Mouse (Mus musculus): ENCODE measurements around the gene Aph1c. TPM values are rescaled to one million over a fixed set of nuclear protein-coding genes. Genes with fewer than 3 reads are reported as not detected.

Gene Aph1c
- 1.1 and 2.9 TPM in 2 replicates for polyA plus RNA-seq (2014; fragmentation: Nextera tagmentation; extraction: Ambion mirVana)

DNA sequence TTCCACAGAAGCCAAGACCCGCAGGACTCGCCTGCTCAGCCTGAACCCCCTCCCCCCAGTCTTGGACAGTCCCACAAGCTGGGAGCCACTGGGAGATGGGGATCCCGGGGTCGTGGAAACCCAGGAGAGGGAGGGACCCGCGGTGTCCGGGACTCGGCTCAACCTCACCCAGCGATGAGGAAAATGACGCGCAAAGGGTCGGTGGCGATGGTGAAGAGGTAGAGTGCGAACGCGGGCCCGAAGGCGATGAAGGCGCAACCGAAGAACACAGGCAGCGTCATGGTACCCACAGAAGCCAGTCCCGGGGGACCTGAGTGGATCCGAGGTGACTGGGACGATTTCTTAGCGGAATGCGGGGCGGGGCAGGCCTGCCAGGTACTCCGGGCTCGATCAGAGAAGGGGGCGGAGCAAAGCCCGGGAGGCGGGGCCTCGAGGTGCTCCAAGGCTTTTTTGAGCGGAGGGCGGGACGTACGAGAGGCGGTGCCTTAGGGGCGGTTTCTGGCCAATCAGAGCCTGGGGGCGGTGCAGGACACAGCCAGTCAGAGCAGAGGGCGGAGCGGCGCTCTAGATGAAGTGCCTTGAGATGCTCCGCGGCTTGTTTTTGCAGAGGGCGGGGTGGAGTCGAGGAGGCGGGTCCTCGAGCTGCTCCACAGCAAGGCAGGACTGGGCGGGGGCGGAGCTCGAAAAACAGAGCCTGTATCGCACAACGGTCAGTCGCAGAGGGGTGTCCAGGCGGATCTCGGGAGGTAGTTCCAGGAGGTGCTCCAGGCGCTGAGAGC lies at the start of gene Aph1c:
Gene Aph1c (minus strand): TSS at position 409 of the 779 bp plus-strand sequence.
- DNase-seq (ENCODE audit: low spot score): peak; percentile 99
- under 1% methylated on average over 57 of the region's 58 CpGs for WGBS

DNA sequence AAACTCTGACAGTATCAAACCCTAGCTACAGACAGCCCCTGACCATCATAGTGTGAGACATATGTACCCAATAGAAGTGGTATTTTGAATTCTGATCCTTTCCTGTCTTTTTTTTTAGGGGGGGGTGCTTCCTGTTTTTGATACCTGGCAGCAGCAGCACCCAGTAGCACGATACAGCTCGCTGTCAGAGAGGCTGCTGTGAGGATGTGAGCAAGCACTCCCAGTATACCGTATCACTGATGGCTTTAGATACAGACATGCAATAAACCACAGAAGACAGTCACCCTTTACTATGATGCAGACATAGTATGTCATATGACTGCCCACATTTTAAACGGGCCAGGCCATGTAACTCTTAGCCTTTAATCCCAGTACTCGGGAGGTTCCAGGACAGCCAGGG lies 49.0 kb upstream of the Aph1c start:
- Histone ChIP-seq H3K27me3 (ENCODE audit: control insufficient read depth, insufficient read depth, low read length) (no peaks in the 10 kb centered on the region), H3K4me1 (replicated peaks; ENCODE audit: control insufficient read depth, insufficient read depth, low read length) (peaks cover 7% of the 10 kb centered on the region; the same call in 1 of the 2 replicates), H3K27ac (ENCODE audit: low read depth, low read length) (no peak overlapping the region), H3K9ac (ENCODE audit: low read depth, low read length) (no peak overlapping the region), H3K36me3 (ENCODE audit: control insufficient read depth, insufficient read depth, low read length) (no peaks in the 10 kb centered on the region), H3K4me2 (replicated peaks; ENCODE audit: low read depth, low read length) (no peak overlapping the region), H3K9me3 (ENCODE audit: control insufficient read depth, low read length) (no peaks in the 10 kb centered on the region), H3K4me3 (ENCODE audit: low read depth, low read length) (no peak overlapping the region)
- no peak for DNase-seq (ENCODE audit: low spot score)
- ATAC-seq (ENCODE audit: low FRiP score): no peak
- 87% methylated on average over 5 of the region's 5 CpGs for WGBS

More for the DNA sequence above, at the start of gene Aph1c:
- H3K36me3 ChIP-seq (ENCODE audit: control insufficient read depth, insufficient read depth, low read length): no peaks in the 10 kb centered on the region
- peak within 1 kb of the TSS; percentile 55 for H3K9ac ChIP-seq (ENCODE audit: low read depth, low read length)
- H3K4me1 ChIP-seq (replicated peaks; ENCODE audit: control insufficient read depth, insufficient read depth, low read length): peaks cover 5% of the 10 kb centered on the region; the same call in 1 of the 2 replicates
- H3K27ac ChIP-seq (ENCODE audit: low read depth, low read length): 0 out of 2 replicates have a peak within 1 kb of the TSS, but pooled peaks have one; percentile 12
- peaks cover 7% of the 10 kb centered on the region; the same call in 1 of the 2 replicates for H3K27me3 ChIP-seq (ENCODE audit: control insufficient read depth, insufficient read depth, low read length)
- H3K4me3 ChIP-seq (ENCODE audit: low read depth, low read length): peak within 1 kb of the TSS; percentile 52
- peak within 1 kb of the TSS; percentile 94 for H3K4me2 ChIP-seq (replicated peaks; ENCODE audit: low read depth, low read length)
- ATAC-seq (ENCODE audit: low FRiP score): peak; percentile 100
- no peaks in the 10 kb centered on the region for H3K9me3 ChIP-seq (ENCODE audit: control insufficient read depth, low read length)

- ATAC-seq (ENCODE audit: low FRiP score) (no peak), DNase-seq (ENCODE audit: low spot score) (no peak)
- no peaks in the 10 kb centered on the region for H3K27me3 ChIP-seq (ENCODE audit: control insufficient read depth, insufficient read depth, low read length)
- no peak overlapping the region for H3K4me2 ChIP-seq (replicated peaks; ENCODE audit: low read depth, low read length)
- peaks cover 7% of the 10 kb centered on the region; the same call in 1 of the 2 replicates for H3K4me1 ChIP-seq (replicated peaks; ENCODE audit: control insufficient read depth, insufficient read depth, low read length)
- no peak overlapping the region for H3K9ac ChIP-seq (ENCODE audit: low read depth, low read length)
- no peak overlapping the region for H3K4me3 ChIP-seq (ENCODE audit: low read depth, low read length)
- 50% methylated on average over 8 of the region's 8 CpGs for WGBS
- no peaks in the 10 kb centered on the region for H3K9me3 ChIP-seq (ENCODE audit: control insufficient read depth, low read length)
- no peak overlapping the region for H3K27ac ChIP-seq (ENCODE audit: low read depth, low read length)
- H3K36me3 ChIP-seq (ENCODE audit: control insufficient read depth, insufficient read depth, low read length): no peaks in the 10 kb centered on the region
These were observed 47.9 kb upstream of the Aph1c start for GRCm38 (mm10) chr9:66882406-66882821.

DNA sequence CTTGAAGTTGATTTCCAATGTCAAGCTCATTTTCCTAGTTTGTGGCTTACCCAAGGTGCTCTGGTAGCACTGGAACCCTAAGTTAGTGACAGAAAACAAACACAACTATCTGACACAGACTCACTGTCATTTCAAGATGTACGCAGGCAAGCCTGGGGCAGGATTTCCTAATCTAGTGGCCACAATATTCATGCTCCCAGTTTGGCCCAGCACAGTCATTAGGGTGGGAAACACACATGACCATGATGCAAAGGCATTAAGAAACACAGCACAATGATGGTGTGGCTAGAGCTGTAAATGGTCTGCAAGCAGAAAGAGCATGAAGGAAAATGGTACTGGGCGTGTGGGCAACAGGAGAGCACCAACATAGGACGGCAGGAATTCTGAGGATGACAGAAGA lies 47.3 kb upstream of the Aph1c start:
- Histone ChIP-seq H3K36me3 (ENCODE audit: control insufficient read depth, insufficient read depth, low read length) (no peaks in the 10 kb centered on the region), H3K4me3 (ENCODE audit: low read depth, low read length) (no peak overlapping the region), H3K4me2 (replicated peaks; ENCODE audit: low read depth, low read length) (no peak overlapping the region), H3K27ac (ENCODE audit: low read depth, low read length) (no peak overlapping the region), H3K27me3 (ENCODE audit: control insufficient read depth, insufficient read depth, low read length) (no peaks in the 10 kb centered on the region), H3K9me3 (ENCODE audit: control insufficient read depth, low read length) (no peaks in the 10 kb centered on the region), H3K4me1 (replicated peaks; ENCODE audit: control insufficient read depth, insufficient read depth, low read length) (peaks cover 5% of the 10 kb centered on the region; the same call in 1 of the 2 replicates), H3K9ac (ENCODE audit: low read depth, low read length) (no peak overlapping the region)
- DNase-seq (ENCODE audit: low spot score) (no peak), ATAC-seq (ENCODE audit: low FRiP score) (no peak)
- WGBS: 84% methylated on average over 3 of the region's 3 CpGs

GRCm38 (mm10) chr9:66880752-66881151 lies 46.2 kb upstream of the Aph1c start:
- H3K27ac ChIP-seq (ENCODE audit: low read depth, low read length): no peak overlapping the region
- H3K4me1 ChIP-seq (replicated peaks; ENCODE audit: control insufficient read depth, insufficient read depth, low read length): no peaks in the 10 kb centered on the region
- no peaks in the 10 kb centered on the region for H3K36me3 ChIP-seq (ENCODE audit: control insufficient read depth, insufficient read depth, low read length)
- no peaks in the 10 kb centered on the region for H3K9me3 ChIP-seq (ENCODE audit: control insufficient read depth, low read length)
- no peaks in the 10 kb centered on the region for H3K27me3 ChIP-seq (ENCODE audit: control insufficient read depth, insufficient read depth, low read length)
- DNase-seq (ENCODE audit: low spot score) (no peak), ATAC-seq (ENCODE audit: low FRiP score) (no peak)
- H3K4me3 ChIP-seq (ENCODE audit: low read depth, low read length): no peak overlapping the region
- no peak overlapping the region for H3K4me2 ChIP-seq (replicated peaks; ENCODE audit: low read depth, low read length)
- H3K9ac ChIP-seq (ENCODE audit: low read depth, low read length): no peak overlapping the region
- WGBS: 88% methylated on average over 2 of the region's 2 CpGs

DNA sequence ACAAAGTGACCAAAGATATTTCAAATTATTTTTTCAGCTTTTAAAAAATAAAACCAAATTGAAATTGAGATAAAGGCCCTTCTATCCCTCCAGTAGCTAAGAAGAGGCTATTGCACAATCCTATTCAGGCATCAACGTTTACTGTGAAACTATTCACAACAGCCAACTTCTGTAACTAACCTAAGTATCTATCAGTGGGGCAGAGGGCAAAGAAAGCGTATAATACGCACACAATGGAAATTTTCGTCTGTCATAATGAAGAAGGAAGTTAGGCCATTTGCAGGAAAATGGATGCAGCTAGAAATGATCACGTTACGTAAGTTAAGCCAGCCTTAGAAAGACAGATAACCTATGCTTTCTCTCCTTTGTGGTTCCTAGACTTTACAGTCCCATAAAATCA lies 45.0 kb upstream of the Aph1c start:
- Histone ChIP-seq H3K9me3 (ENCODE audit: control insufficient read depth, low read length) (no peaks in the 10 kb centered on the region), H3K36me3 (ENCODE audit: control insufficient read depth, insufficient read depth, low read length) (no peaks in the 10 kb centered on the region), H3K27ac (ENCODE audit: low read depth, low read length) (no peak overlapping the region), H3K4me2 (replicated peaks; ENCODE audit: low read depth, low read length) (no peak overlapping the region), H3K9ac (ENCODE audit: low read depth, low read length) (no peak overlapping the region), H3K4me1 (replicated peaks; ENCODE audit: control insufficient read depth, insufficient read depth, low read length) (no peaks in the 10 kb centered on the region), H3K4me3 (ENCODE audit: low read depth, low read length) (no peak overlapping the region), H3K27me3 (ENCODE audit: control insufficient read depth, insufficient read depth, low read length) (no peaks in the 10 kb centered on the region)
- DNase-seq (ENCODE audit: low spot score) (no peak), ATAC-seq (ENCODE audit: low FRiP score) (no peak)
- WGBS: 83% methylated on average over 6 of the region's 6 CpGs

- no peaks in the 10 kb centered on the region for H3K27me3 ChIP-seq (ENCODE audit: control insufficient read depth, insufficient read depth, low read length)
These were observed 44.4 kb upstream of the Aph1c start for GRCm38 (mm10) chr9:66878899-66879298.

GRCm38 (mm10) chr9:66876577-66876976 lies 42.1 kb upstream of the Aph1c start:
- Histone ChIP-seq H3K4me3 (ENCODE audit: low read depth, low read length) (no peak overlapping the region), H3K27me3 (ENCODE audit: control insufficient read depth, insufficient read depth, low read length) (no peaks in the 10 kb centered on the region), H3K36me3 (ENCODE audit: control insufficient read depth, insufficient read depth, low read length) (no peaks in the 10 kb centered on the region), H3K27ac (ENCODE audit: low read depth, low read length) (no peak overlapping the region), H3K4me2 (replicated peaks; ENCODE audit: low read depth, low read length) (no peak overlapping the region), H3K9me3 (ENCODE audit: control insufficient read depth, low read length) (no peaks in the 10 kb centered on the region), H3K4me1 (replicated peaks; ENCODE audit: control insufficient read depth, insufficient read depth, low read length) (no peaks in the 10 kb centered on the region), H3K9ac (ENCODE audit: low read depth, low read length) (no peak overlapping the region)
- WGBS: 85% methylated on average over 5 of the region's 5 CpGs
- ATAC-seq (ENCODE audit: low FRiP score) (no peak), DNase-seq (ENCODE audit: low spot score) (no peak)

More at GRCm38 (mm10) chr9:66878899-66879298, 44.4 kb upstream of the Aph1c start:
- Histone ChIP-seq H3K9ac (ENCODE audit: low read depth, low read length) (no peak overlapping the region), H3K4me3 (ENCODE audit: low read depth, low read length) (no peak overlapping the region), H3K27ac (ENCODE audit: low read depth, low read length) (no peak overlapping the region), H3K4me1 (replicated peaks; ENCODE audit: control insufficient read depth, insufficient read depth, low read length) (no peaks in the 10 kb centered on the region), H3K36me3 (ENCODE audit: control insufficient read depth, insufficient read depth, low read length) (no peaks in the 10 kb centered on the region), H3K9me3 (ENCODE audit: control insufficient read depth, low read length) (no peaks in the 10 kb centered on the region), H3K4me2 (replicated peaks; ENCODE audit: low read depth, low read length) (no peak overlapping the region)
- ATAC-seq (ENCODE audit: low FRiP score): no peak
- no peak for DNase-seq (ENCODE audit: low spot score)
- 93% methylated on average over 3 of the region's 3 CpGs for WGBS

DNA sequence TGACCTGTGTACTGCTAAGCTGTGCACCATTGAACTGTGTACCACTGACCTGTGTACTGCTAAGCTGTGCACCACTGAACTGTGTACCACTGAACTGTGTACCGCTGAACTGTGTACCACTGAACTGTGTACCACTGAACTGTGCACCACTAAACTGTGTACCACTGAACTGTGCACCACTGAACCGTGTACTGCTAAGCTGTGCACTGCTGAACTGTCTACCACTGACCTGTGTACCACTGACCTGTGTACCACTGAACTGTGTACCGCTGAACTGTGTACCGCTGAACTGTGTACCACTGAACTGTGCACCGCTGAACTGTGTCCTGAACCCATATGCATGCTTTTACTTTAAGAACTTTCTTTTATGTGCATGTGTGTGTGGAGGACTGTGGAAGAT lies 39.8 kb upstream of the Aph1c start:
- no peak for ATAC-seq (ENCODE audit: low FRiP score)
- H3K9ac ChIP-seq (ENCODE audit: low read depth, low read length): no peak overlapping the region
- no peaks in the 10 kb centered on the region for H3K27me3 ChIP-seq (ENCODE audit: control insufficient read depth, insufficient read depth, low read length)
- no peaks in the 10 kb centered on the region for H3K4me1 ChIP-seq (replicated peaks; ENCODE audit: control insufficient read depth, insufficient read depth, low read length)
- no peak overlapping the region for H3K4me2 ChIP-seq (replicated peaks; ENCODE audit: low read depth, low read length)
- no peaks in the 10 kb centered on the region for H3K36me3 ChIP-seq (ENCODE audit: control insufficient read depth, insufficient read depth, low read length)
- no peak overlapping the region for H3K4me3 ChIP-seq (ENCODE audit: low read depth, low read length)
- no peak for DNase-seq (ENCODE audit: low spot score)
- WGBS: 96% methylated on average over 5 of the region's 5 CpGs
- no peaks in the 10 kb centered on the region for H3K9me3 ChIP-seq (ENCODE audit: control insufficient read depth, low read length)
- no peak overlapping the region for H3K27ac ChIP-seq (ENCODE audit: low read depth, low read length)

Measured in hindbrain, embryonic 11.5 days (tissue).